Mouse (Mus musculus): Measurements from ENCODE around the gene Esf1. TPM values are rescaled to one million over a fixed set of nuclear protein-coding genes. Genes with fewer than 3 reads are reported as not detected.
"Not testable (repeated sequence)": the region's sequence is repeated elsewhere in the genome, so short reads cannot be mapped to it uniquely, and the experiment has no call there.

Esf1 gene
- 15.1 and 15.4 TPM in 2 replicates for polyA plus RNA-seq (2012; rRNA removed)

DNA sequence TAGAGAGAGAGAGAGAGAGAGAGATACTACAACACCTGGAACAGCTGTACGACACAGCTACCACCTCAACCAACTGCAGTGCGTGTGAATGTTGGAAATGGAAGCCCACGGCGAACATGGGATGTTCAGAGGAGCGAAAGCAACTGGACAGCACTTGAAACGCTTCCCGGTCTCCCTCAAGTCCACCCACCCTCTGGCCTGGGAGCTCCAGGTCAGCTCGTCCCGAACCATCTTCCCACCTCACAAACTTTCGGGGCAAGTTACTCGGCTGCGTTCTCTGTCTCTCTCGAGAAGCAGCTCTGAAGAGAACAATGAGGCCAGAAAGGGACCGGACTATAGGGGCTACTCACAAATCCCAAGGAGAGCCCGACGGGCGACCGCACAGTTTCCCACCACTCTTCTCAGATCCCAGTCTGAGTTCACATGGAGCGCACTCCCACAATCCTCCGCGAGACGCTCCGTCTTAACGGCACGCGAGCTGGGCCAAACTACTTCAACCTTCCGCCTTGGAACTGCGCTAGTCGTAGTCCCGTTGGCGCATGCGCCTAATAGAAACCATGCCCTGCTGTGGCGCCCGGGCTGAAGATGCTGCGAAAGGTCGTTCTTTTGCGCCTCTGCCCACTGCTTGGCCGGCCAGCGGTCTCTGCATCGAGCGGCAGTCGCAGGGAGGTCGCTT, at the start of gene Esf1, which contains the start of gene Ndufaf5:
Gene Esf1, minus strand, starts transcription at position 438 of the 676 bp plus-strand sequence.
Gene Ndufaf5, plus strand, starts transcription at position 523 of the 676 bp plus-strand sequence.
- under 1% methylated on average over 43 of the region's 43 CpGs for WGBS
- TF ChIP-seq CTCF (IDR thresholded peaks at IDR 0.05; ENCODE audit: borderline replicate concordance, insufficient read depth, low read depth, low read length) (no peak), POLR2A (IDR thresholded peaks at IDR 0.05; ENCODE audit: borderline replicate concordance, insufficient read depth, low read length) (peak; percentile 94)
- peak within 1 kb of the TSS; percentile 70 for H3K4me3 ChIP-seq (replicated peaks; ENCODE audit: insufficient read depth, low read depth, low read length)
- peaks cover 2% of the 10 kb centered on the region; the same call in 1 of the 2 replicates for H3K4me1 ChIP-seq (ENCODE audit: control insufficient read depth, insufficient read depth, low read length)
- peak within 1 kb of the TSS; percentile 71 for H3K27ac ChIP-seq (ENCODE audit: insufficient read depth, low read length)
- peak; percentile 97 to 99 for DNase-seq
- no peaks in the 10 kb centered on the region for H3K27me3 ChIP-seq (ENCODE audit: control insufficient read depth, insufficient read depth, low read length)

DNA sequence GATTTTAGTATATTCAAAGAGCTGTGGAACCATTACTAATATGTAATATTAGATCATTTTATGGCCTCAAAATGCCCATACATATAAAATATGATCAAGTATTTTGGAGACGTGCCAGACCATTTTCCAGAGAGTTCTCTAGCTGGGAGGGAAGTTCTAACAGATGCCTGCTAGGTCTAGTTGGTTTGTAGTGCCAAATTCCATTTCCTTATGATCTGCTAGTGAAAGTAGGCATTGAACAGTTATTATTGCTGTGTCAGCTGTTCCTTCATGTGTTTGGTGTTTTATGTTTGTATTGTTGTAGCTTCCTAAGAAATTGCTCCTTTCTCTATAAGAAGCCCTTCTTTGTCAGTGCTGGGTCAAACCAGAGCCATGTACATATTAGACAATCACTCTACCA, 45.6 kb upstream of the Esf1 start:
- WGBS = 50% methylated on average over 1 of the region's 1 CpGs
- Histone ChIP-seq H3K4me1 (ENCODE audit: control insufficient read depth, insufficient read depth, low read length) (peaks cover 3% of the 10 kb centered on the region; the same call in 1 of the 2 replicates), H3K27me3 (ENCODE audit: control insufficient read depth, insufficient read depth, low read length) (no peaks in the 10 kb centered on the region), H3K4me3 (replicated peaks; ENCODE audit: insufficient read depth, low read depth, low read length) (no peak overlapping the region), H3K27ac (ENCODE audit: insufficient read depth, low read length) (no peak overlapping the region)
- no peak for DNase-seq
- no peak for TF ChIP-seq CTCF (IDR thresholded peaks at IDR 0.05; ENCODE audit: borderline replicate concordance, insufficient read depth, low read depth, low read length)
- TF ChIP-seq POLR2A (IDR thresholded peaks at IDR 0.05; ENCODE audit: borderline replicate concordance, insufficient read depth, low read length) = no peak

DNA sequence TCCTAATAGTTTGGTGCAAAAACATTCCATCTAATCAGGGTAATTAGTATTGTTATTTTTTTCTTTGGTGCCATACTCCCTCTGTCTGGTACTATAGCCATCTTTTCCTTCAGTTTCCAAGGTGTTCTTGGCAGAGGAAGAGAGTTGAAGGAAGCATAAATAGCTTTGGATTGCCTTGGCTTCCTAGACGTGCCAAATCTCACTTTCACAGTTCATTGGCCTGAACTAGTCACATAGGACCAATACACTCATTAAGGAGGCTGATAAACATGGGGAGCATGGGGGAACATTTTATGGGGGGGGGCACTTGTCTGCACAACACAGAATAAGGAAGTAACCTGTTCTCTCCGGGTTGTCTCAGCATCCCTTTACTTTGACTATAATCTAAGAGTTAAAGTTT, 45.1 kb upstream of the Esf1 start:
- H3K27me3 ChIP-seq (ENCODE audit: control insufficient read depth, insufficient read depth, low read length) = no peaks in the 10 kb centered on the region
- H3K4me3 ChIP-seq (replicated peaks; ENCODE audit: insufficient read depth, low read depth, low read length) = no peak overlapping the region
- DNase-seq = peak in 1 of 2 experiments; percentile 42
- H3K4me1 ChIP-seq (ENCODE audit: control insufficient read depth, insufficient read depth, low read length) = peaks cover 3% of the 10 kb centered on the region; the same call in 1 of the 2 replicates
- WGBS = 39% methylated on average over 2 of the region's 2 CpGs
- H3K27ac ChIP-seq (ENCODE audit: insufficient read depth, low read length) = no peak overlapping the region
- TF ChIP-seq POLR2A (IDR thresholded peaks at IDR 0.05; ENCODE audit: borderline replicate concordance, insufficient read depth, low read length) (no peak), CTCF (IDR thresholded peaks at IDR 0.05; ENCODE audit: borderline replicate concordance, insufficient read depth, low read depth, low read length) (no peak)

DNA sequence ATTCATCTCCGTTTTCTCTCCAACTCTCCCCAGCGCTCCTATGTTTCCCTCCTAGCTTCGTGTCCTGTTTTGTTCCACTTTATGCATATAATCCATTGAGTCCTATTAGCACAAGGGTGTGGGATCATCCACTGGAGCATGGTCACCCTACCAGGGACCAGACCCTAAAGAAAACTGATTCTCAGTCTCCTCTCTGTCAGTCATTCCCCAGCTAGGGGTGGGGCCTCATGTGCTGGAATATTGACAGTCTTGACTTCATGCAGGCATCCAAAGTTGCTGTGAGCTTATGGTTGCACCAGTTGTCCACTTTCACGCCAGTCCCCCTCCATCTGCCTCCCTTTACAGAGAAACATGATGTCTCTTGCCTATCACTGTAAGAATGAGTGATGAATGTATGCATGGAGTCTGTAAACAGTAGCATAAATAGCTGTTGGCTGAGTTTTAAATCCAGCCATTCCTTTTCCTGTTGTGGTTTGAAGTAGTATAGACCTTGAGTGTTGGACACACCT, 44.2 kb upstream of the Esf1 start:
- H3K4me1 ChIP-seq (ENCODE audit: control insufficient read depth, insufficient read depth, low read length) = peaks cover 3% of the 10 kb centered on the region; the same call in 1 of the 2 replicates
- no peak overlapping the region for H3K4me3 ChIP-seq (replicated peaks; ENCODE audit: insufficient read depth, low read depth, low read length)
- H3K27ac ChIP-seq (ENCODE audit: insufficient read depth, low read length) = no peak overlapping the region
- DNase-seq = no peak
- no peaks in the 10 kb centered on the region for H3K27me3 ChIP-seq (ENCODE audit: control insufficient read depth, insufficient read depth, low read length)
- 94% methylated on average over 4 of the region's 4 CpGs for WGBS
- TF ChIP-seq CTCF (IDR thresholded peaks at IDR 0.05; ENCODE audit: borderline replicate concordance, insufficient read depth, low read depth, low read length) = no peak
- TF ChIP-seq POLR2A (IDR thresholded peaks at IDR 0.05; ENCODE audit: borderline replicate concordance, insufficient read depth, low read length) = no peak

DNA sequence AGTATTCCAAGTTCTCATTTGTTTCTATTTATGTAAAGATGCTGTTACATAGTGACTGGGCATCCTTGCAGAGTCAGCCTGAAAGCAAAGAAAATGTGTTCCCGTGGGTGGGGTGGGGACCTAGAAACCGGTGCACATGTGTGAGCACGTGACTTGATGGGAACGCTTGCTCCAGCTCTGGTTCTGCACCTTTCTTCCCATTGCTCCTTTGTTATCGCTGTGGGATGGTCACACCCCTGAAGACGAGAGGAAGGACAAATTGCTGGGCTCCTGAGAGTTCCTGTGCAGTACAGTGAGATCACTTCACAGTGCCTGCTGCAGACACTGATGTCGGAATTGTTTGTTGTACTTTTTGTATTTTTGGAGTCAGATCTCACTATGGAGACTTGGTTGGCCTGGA, 33.4 kb upstream of the Esf1 start:
- TF ChIP-seq POLR2A (IDR thresholded peaks at IDR 0.05; ENCODE audit: borderline replicate concordance, insufficient read depth, low read length) (no peak), CTCF (IDR thresholded peaks at IDR 0.05; ENCODE audit: borderline replicate concordance, insufficient read depth, low read depth, low read length) (no peak)
- WGBS = 93% methylated on average over 7 of the region's 7 CpGs
- Histone ChIP-seq H3K4me3 (replicated peaks; ENCODE audit: insufficient read depth, low read depth, low read length) (no peak overlapping the region), H3K27ac (ENCODE audit: insufficient read depth, low read length) (no peak overlapping the region), H3K4me1 (ENCODE audit: control insufficient read depth, insufficient read depth, low read length) (no peaks in the 10 kb centered on the region), H3K27me3 (ENCODE audit: control insufficient read depth, insufficient read depth, low read length) (no peaks in the 10 kb centered on the region)
- no peak for DNase-seq

DNA sequence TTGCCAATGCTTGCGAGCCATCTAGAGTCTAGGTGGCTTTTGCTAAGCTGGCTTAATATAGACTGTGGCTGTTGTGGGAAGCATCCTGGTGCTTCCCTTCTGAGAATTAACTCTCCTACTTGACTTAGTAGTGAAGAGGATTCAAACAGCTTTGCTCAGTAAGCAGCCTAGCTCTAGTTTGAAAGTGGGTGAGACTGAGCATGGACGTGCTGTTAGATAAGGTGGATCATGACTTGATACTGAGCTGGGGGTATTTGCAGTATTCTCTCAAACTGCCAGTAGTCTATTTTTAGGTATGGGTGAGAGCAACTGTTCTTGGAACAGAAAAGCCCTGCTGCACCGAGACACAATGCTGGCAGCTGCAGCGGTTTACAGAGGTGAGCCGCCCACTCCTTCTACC, 32.2 kb upstream of the Esf1 start:
- H3K27ac ChIP-seq (ENCODE audit: insufficient read depth, low read length) = no peak overlapping the region
- no peaks in the 10 kb centered on the region for H3K4me1 ChIP-seq (ENCODE audit: control insufficient read depth, insufficient read depth, low read length)
- DNase-seq = no peak
- TF ChIP-seq POLR2A (IDR thresholded peaks at IDR 0.05; ENCODE audit: borderline replicate concordance, insufficient read depth, low read length) (no peak), CTCF (IDR thresholded peaks at IDR 0.05; ENCODE audit: borderline replicate concordance, insufficient read depth, low read depth, low read length) (no peak)
- H3K4me3 ChIP-seq (replicated peaks; ENCODE audit: insufficient read depth, low read depth, low read length) = no peak overlapping the region
- H3K27me3 ChIP-seq (ENCODE audit: control insufficient read depth, insufficient read depth, low read length) = no peaks in the 10 kb centered on the region
- WGBS = 72% methylated on average over 5 of the region's 5 CpGs

DNA sequence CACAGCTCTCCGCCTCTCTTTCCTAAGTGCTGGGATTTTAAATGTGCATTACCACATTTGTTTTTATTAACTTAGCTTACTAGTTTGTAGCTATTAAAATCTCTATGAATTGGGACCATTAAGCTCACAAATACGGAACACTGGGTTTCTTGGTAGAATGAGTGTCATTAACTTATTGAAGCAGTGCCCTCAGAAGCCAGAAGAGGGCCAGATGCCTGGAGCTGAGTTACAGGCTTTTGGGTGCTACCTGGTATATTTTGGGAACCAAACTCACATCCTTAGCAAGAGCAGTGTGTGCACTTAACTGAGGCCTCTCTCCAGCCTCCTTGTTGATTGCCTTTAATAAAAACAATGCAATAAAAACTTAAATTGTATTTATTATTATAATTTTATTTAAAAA, 30.3 kb upstream of the Esf1 start:
- TF ChIP-seq POLR2A (IDR thresholded peaks at IDR 0.05; ENCODE audit: borderline replicate concordance, insufficient read depth, low read length) = no peak
- peak; percentile 33; the same call in 1 of the 2 replicates for TF ChIP-seq CTCF (IDR thresholded peaks at IDR 0.05; ENCODE audit: borderline replicate concordance, insufficient read depth, low read depth, low read length)
- H3K4me1 ChIP-seq (ENCODE audit: control insufficient read depth, insufficient read depth, low read length) = no peaks in the 10 kb centered on the region
- 84% methylated on average over 2 of the region's 2 CpGs for WGBS
- H3K27ac ChIP-seq (ENCODE audit: insufficient read depth, low read length) = no peak overlapping the region
- DNase-seq = no peak
- no peaks in the 10 kb centered on the region for H3K27me3 ChIP-seq (ENCODE audit: control insufficient read depth, insufficient read depth, low read length)
- no peak overlapping the region for H3K4me3 ChIP-seq (replicated peaks; ENCODE audit: insufficient read depth, low read depth, low read length)

DNA sequence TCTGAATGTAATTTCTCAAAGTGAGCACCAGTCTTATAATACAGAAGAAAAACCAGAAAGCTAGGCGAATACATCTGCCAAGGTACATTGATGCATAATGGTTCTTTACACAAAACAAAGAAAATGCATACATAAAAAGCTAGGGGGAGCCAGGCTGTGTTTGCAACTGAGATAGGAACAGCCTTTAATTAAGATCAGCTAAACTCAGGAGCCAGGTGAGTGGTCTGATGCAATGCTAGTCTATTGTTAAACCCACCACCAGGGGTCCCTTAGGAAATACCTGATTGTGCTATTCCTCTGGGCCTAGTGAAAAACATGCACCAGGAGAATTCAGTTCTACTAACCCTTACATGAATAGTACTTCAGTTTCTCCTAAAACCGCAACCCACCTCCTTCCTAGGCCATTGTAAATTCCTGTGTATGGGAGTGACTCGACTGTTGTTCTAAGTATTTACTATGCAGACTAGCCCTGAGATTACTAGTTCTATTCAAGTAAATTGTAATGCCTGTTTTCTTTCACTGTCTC, 15.4 kb upstream of the Esf1 start:
- not testable (repeated sequence) for H3K4me1 ChIP-seq (ENCODE audit: control insufficient read depth, insufficient read depth, low read length); H3K27me3 ChIP-seq (ENCODE audit: control insufficient read depth, insufficient read depth, low read length); H3K4me3 ChIP-seq (replicated peaks; ENCODE audit: insufficient read depth, low read depth, low read length); H3K27ac ChIP-seq (ENCODE audit: insufficient read depth, low read length); DNase-seq
- WGBS = 95% methylated on average over 3 of the region's 3 CpGs
